Mouse (Mus musculus): ENCODE results near the gene Podn. TPM values are rescaled to one million over a fixed set of nuclear protein-coding genes. Genes with fewer than 3 reads are reported as not detected.

Gene Podn
- total and polyA plus RNA-seq, 3 experiments = 0.04 TPM; not detected in 2

- no peak overlapping the region for H3K27ac ChIP-seq (ENCODE audit: control insufficient read depth, low read depth, low read length)
- no peaks in the 10 kb centered on the region; a peak in 2 of 4 replicates for H3K36me3 ChIP-seq (ENCODE audit: control insufficient read depth in 1 of 2, insufficient read depth in 2 of 2, low read length in 2 of 2)
- H3K4me1 ChIP-seq (ENCODE audit: control insufficient read depth in 1 of 2, insufficient read depth in 2 of 2, low read length in 2 of 2) = peaks cover 0 to 9% of the 10 kb centered on the region in 2 experiments; a peak in 2 of 4 replicates
- H3K9me3 ChIP-seq (replicated peaks; ENCODE audit: insufficient read depth, low read length) = no peaks in the 10 kb centered on the region
- DNase-seq (ENCODE audit: low read depth, low spot score) = peak; percentile 49
- no peak overlapping the region for H3K9ac ChIP-seq (ENCODE audit: control insufficient read depth, low read depth, low read length, poor library complexity, severe bottlenecking)
- H3K4me3 ChIP-seq (ENCODE audit: control insufficient read depth in 1 of 2, insufficient read depth in 1 of 2, low read depth in 2 of 2, low read length in 2 of 2) = no peak overlapping the region
- TF ChIP-seq USF2 (IDR thresholded peaks at IDR 0.05; ENCODE audit: borderline replicate concordance in 1 of 2, insufficient read depth in 1 of 2, low read depth in 1 of 2, low read length in 2 of 2) (no peak), TBP (IDR thresholded peaks at IDR 0.05; ENCODE audit: low read depth, low read length) (no peak), CHD2 (IDR thresholded peaks at IDR 0.05; ENCODE audit: low read length) (no peak), ETS1 (IDR thresholded peaks at IDR 0.05; ENCODE audit: low read depth, low read length) (no peak), ZKSCAN1 (IDR thresholded peaks at IDR 0.05; ENCODE audit: low read depth, low read length) (no peak), SIN3A (IDR thresholded peaks at IDR 0.05; ENCODE audit: low read length) (no peak), ZC3H11A (IDR thresholded peaks at IDR 0.05; ENCODE audit: low read depth, low read length) (no peak), RAD21 (IDR thresholded peaks at IDR 0.05; ENCODE audit: low read depth, low read length) (no peak), UBTF (IDR thresholded peaks at IDR 0.05; ENCODE audit: borderline replicate concordance, insufficient read depth, low read depth, low read length) (no peak), POLR2AphosphoS5 (IDR thresholded peaks at IDR 0.05; ENCODE audit: borderline replicate concordance, low read depth, low read length) (no peak), GABPA (IDR thresholded peaks at IDR 0.05; ENCODE audit: low read depth, low read length) (no peak), ELF1 (IDR thresholded peaks at IDR 0.05; ENCODE audit: low read depth, low read length) (no peak), USF1 (IDR thresholded peaks at IDR 0.05; ENCODE audit: low read depth, low read length) (no peak), TAL1 (IDR thresholded peaks at IDR 0.05; ENCODE audit: low read length) (no peak), KAT2A (conservative IDR thresholded peaks at IDR 0.05; ENCODE audit: low read depth, low read length) (no peak)
- no peaks in the 10 kb centered on the region for H3K79me2 ChIP-seq (ENCODE audit: control insufficient read depth, insufficient read depth, low read length, poor library complexity)
- no peaks in the 10 kb centered on the region for H3K27me3 ChIP-seq (ENCODE audit: control insufficient read depth in 1 of 2, insufficient read depth in 2 of 2, low read length in 2 of 2)
These were observed 71.0 kb downstream of the Podn start for GRCm38 (mm10) chr4:108025269-108025668.

- Histone ChIP-seq H3K9me3 (replicated peaks; ENCODE audit: insufficient read depth, low read length) (no peaks in the 10 kb centered on the region), H3K4me1 (ENCODE audit: control insufficient read depth in 1 of 2, insufficient read depth in 2 of 2, low read length in 2 of 2) (peaks cover 0 to 9% of the 10 kb centered on the region in 2 experiments; a peak in 2 of 4 replicates), H3K79me2 (ENCODE audit: control insufficient read depth, insufficient read depth, low read length, poor library complexity) (no peaks in the 10 kb centered on the region), H3K9ac (ENCODE audit: control insufficient read depth, low read depth, low read length, poor library complexity, severe bottlenecking) (no peak overlapping the region), H3K4me3 (ENCODE audit: control insufficient read depth in 1 of 2, insufficient read depth in 1 of 2, low read depth in 2 of 2, low read length in 2 of 2) (no peak overlapping the region), H3K36me3 (ENCODE audit: control insufficient read depth in 1 of 2, insufficient read depth in 2 of 2, low read length in 2 of 2) (no peaks in the 10 kb centered on the region; a peak in 2 of 4 replicates), H3K27me3 (ENCODE audit: control insufficient read depth in 1 of 2, insufficient read depth in 2 of 2, low read length in 2 of 2) (no peaks in the 10 kb centered on the region), H3K27ac (ENCODE audit: control insufficient read depth, low read depth, low read length) (no peak overlapping the region)
- DNase-seq (ENCODE audit: low read depth, low spot score) = no peak
- no peak for TF ChIP-seq TBP (IDR thresholded peaks at IDR 0.05; ENCODE audit: low read depth, low read length)
- TF ChIP-seq MYB (IDR thresholded peaks at IDR 0.05; ENCODE audit: low read depth, low read length) = no peak
- no peak for TF ChIP-seq E2F4 (IDR thresholded peaks at IDR 0.05; ENCODE audit: borderline replicate concordance, low read depth, low read length)
- TF ChIP-seq ZMIZ1 (IDR thresholded peaks at IDR 0.05; ENCODE audit: low read depth, low read length) = no peak
- no peak for TF ChIP-seq CHD1 (IDR thresholded peaks at IDR 0.05; ENCODE audit: low read depth, low read length)
- no peak for TF ChIP-seq ZC3H11A (IDR thresholded peaks at IDR 0.05; ENCODE audit: low read depth, low read length)
- no peak for TF ChIP-seq MXI1 (IDR thresholded peaks at IDR 0.05; ENCODE audit: low read depth, low read length)
- no peak for TF ChIP-seq POLR2A (IDR thresholded peaks at IDR 0.05; ENCODE audit: control insufficient read depth in 1 of 2, insufficient read depth in 1 of 2, low read depth in 1 of 2, low read length in 2 of 2, poor library complexity in 1 of 2)
- TF ChIP-seq ETS1 (IDR thresholded peaks at IDR 0.05; ENCODE audit: low read depth, low read length) = no peak
- no peak for TF ChIP-seq RAD21 (IDR thresholded peaks at IDR 0.05; ENCODE audit: low read depth, low read length)
- no peak for TF ChIP-seq TCF12 (IDR thresholded peaks at IDR 0.05; ENCODE audit: low read depth, low read length)
- TF ChIP-seq KAT2A (conservative IDR thresholded peaks at IDR 0.05; ENCODE audit: low read depth, low read length) = no peak
These were observed 71.6 kb downstream of the Podn start for GRCm38 (mm10) chr4:108024641-108025040.

Measured in MEL (cell line).